Mouse (Mus musculus) layer of hippocampus, adult 2 months (tissue): ENCODE measurements around the gene Slc25a34. TPM values are rescaled to one million over a fixed set of nuclear protein-coding genes. Genes with fewer than 3 reads are reported as not detected.
A peak's percentile ranks its signal among the peaks of the same experiment; 100 is the strongest.

Experiments used
- DNase-seq, 2 experiments: peaks; one replicate each; pipeline ENCODE4 v3.0.0; 2022; ENCODE audit warnings: low spot score in 2 of 2
- H3K27ac ChIP-seq: fragments of 200-600 bp; 2 replicates; pipeline ENCODE4 v1.8.1; 2022
- H3K4me3 ChIP-seq: fragments of 200-600 bp; 2 replicates; pipeline ENCODE4 v1.8.1; 2022; ENCODE audit warnings: mild to moderate bottlenecking
- CTCF ChIP-seq: fragments of 200-600 bp; conservative IDR thresholded peaks from 2 replicates; pipeline ENCODE4 v1.8.1; 2022; ENCODE audit warnings: antibody characterized with exemption, mild to moderate bottlenecking, moderate library complexity
- total RNA-seq, 2 experiments: library from RNA; stranded (reverse); gene quantifications; 2 replicates each; pipeline ENCODE4 v1.2.3; 2021

Slc25a34 gene
- total RNA-seq, 2 experiments from 2014 or later = 1.6 to 3.6 TPM

GRCm38 (mm10) chr4:141641353-141641771 is 17.7 kb upstream of the Slc25a34 start:
- no peak for DNase-seq
- peak overlapping the region; percentile 64 for H3K27ac ChIP-seq
- TF ChIP-seq CTCF = no peak
- no peak overlapping the region for H3K4me3 ChIP-seq

- no peak for DNase-seq
- 0 out of 2 replicates have a peak, but pooled peaks have one; percentile 5 for TF ChIP-seq CTCF
- Histone ChIP-seq H3K4me3 (no peak overlapping the region), H3K27ac (no peak overlapping the region)
Observed at GRCm38 (mm10) chr4:141639474-141639873, 15.9 kb upstream of the Slc25a34 start.

- DNase-seq = no peak
- Histone ChIP-seq H3K27ac (no peak overlapping the region), H3K4me3 (no peak overlapping the region)
- TF ChIP-seq CTCF = no peak
Observed at GRCm38 (mm10) chr4:141636693-141637092, 13.1 kb upstream of the Slc25a34 start.

- no peak overlapping the region for H3K4me3 ChIP-seq
- TF ChIP-seq CTCF = no peak
- no peak for DNase-seq
- no peak overlapping the region for H3K27ac ChIP-seq
Observed at GRCm38 (mm10) chr4:141635991-141636390, 12.4 kb upstream of the Slc25a34 start.

GRCm38 (mm10) chr4:141632111-141632873 is 8.7 kb upstream of the Slc25a34 start:
- no peak for DNase-seq
- TF ChIP-seq CTCF = no peak
- no peak overlapping the region for H3K4me3 ChIP-seq
- H3K27ac ChIP-seq = no peak overlapping the region

- Histone ChIP-seq H3K4me3 (no peak overlapping the region), H3K27ac (no peak overlapping the region)
- DNase-seq = no peak
- no peak for TF ChIP-seq CTCF
Observed at GRCm38 (mm10) chr4:141631250-141631649, 7.6 kb upstream of the Slc25a34 start.

GRCm38 (mm10) chr4:141630021-141630420 is 6.4 kb upstream of the Slc25a34 start:
- DNase-seq = no peak
- TF ChIP-seq CTCF = no peak
- no peak overlapping the region for H3K4me3 ChIP-seq
- H3K27ac ChIP-seq = no peak overlapping the region

- no peak overlapping the region for H3K4me3 ChIP-seq
- no peak for DNase-seq
- no peak for TF ChIP-seq CTCF
- no peak overlapping the region for H3K27ac ChIP-seq
Observed at GRCm38 (mm10) chr4:141628661-141629060, 5.0 kb upstream of the Slc25a34 start.

GRCm38 (mm10) chr4:141627502-141627901 is 3.9 kb upstream of the Slc25a34 start:
- H3K4me3 ChIP-seq = no peak overlapping the region
- no peak for TF ChIP-seq CTCF
- no peak overlapping the region for H3K27ac ChIP-seq
- no peak for DNase-seq

- Histone ChIP-seq H3K27ac (no peak overlapping the region), H3K4me3 (no peak overlapping the region)
- no peak for DNase-seq
- TF ChIP-seq CTCF = no peak
Observed at GRCm38 (mm10) chr4:141625774-141626550, 2.3 kb upstream of the Slc25a34 start.

- TF ChIP-seq CTCF = peak; percentile 77
- DNase-seq = peak in 1 of 2 experiments; percentile 31
- no peak overlapping the region for H3K27ac ChIP-seq
Observed at GRCm38 (mm10) chr4:141624983-141625773, 1.6 kb upstream of the Slc25a34 start.

GRCm38 (mm10) chr4:141624134-141624533 is 513 bp upstream of the Slc25a34 start:
- no peak overlapping the region for H3K4me3 ChIP-seq
- DNase-seq = no peak
- TF ChIP-seq CTCF = no peak
- peak overlapping the region; percentile 65; the same call in 1 of the 2 replicates for H3K27ac ChIP-seq

More at GRCm38 (mm10) chr4:141624983-141625773, 1.6 kb upstream of the Slc25a34 start:
- no peak overlapping the region for H3K4me3 ChIP-seq

- H3K27ac ChIP-seq = peak overlapping the region; percentile 65; the same call in 1 of the 2 replicates
- no peak overlapping the region for H3K4me3 ChIP-seq
- TF ChIP-seq CTCF = no peak
- DNase-seq = no peak
Observed at GRCm38 (mm10) chr4:141623037-141623436, 584 bp downstream of the Slc25a34 start.
